Mouse (Mus musculus): ENCODE measurements at regions not wholly inside any gene's neighbourhood (a gene's known extent, or its start where the extent isn't known, plus 50 kb on each side); places are given as distances from the start of the nearest gene placed in this dataset.

DNA sequence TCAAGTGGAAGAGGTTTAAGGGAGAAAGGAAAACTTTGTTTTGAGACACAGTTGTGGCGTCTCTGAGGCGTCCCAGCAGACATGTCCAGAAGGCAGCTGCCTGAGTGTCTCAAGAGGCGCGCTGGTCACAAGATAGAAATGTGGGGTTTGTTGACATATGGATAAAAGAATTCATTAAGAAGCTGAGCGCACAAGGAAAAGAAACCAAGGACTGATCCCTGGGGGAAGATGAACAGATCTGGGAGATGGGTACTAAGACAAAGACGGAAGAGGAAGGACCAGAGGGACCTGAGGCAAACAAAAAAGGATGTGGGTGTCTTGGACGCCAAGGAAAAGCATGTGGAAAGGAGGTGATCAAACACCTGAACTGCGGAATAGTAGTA, 69.1 kb upstream of the Gnaq start:
- TF ChIP-seq CTCF (conservative IDR thresholded peaks at IDR 0.05; ENCODE audit: insufficient read depth, insufficient read length, low read depth, low read length) (no peak), POLR2A (IDR thresholded peaks at IDR 0.05; ENCODE audit: low read depth, low read length) (no peak)
